19 mouse cellular contexts compared by ENCODE assay signal in genomic region chr13:33190486-33190885, GRCm38 (mm10). TPM values are rescaled to one million over a fixed set of nuclear protein-coding genes. Genes with fewer than 3 reads are reported as not detected.
"Had no signal": no experiment of that assay in that cellular context is flagged by ENCODE, and none has a peak within 500 bp of the region (broad histone marks: within the 10 kb centered on the region; RNA-seq: fewer than 3 reads in every experiment).

No protein-coding gene starts in this region.

RNA-seq across cellular contexts. Expression of gene Serpinb9d, which starts 2.3 kb away (rescaled TPM):
- total RNA-seq: gastrocnemius, adult 18-20 months; gastrocnemius, adult 8-10 months; gastrocnemius, postnatal 14 days; gastrocnemius, postnatal 36 days; heart, adult 2 months; heart, postnatal 14 days; heart, postnatal 36 days; hematopoietic stem cell, adult 5-6 weeks; hindbrain, postnatal 0 days; layer of hippocampus, adult 18-20 months; layer of hippocampus, adult 8-10 months; layer of hippocampus, postnatal 14 days; layer of hippocampus, postnatal 36 days; left cerebral cortex, adult 18-20 months; left cerebral cortex, adult 8-10 months; left cerebral cortex, postnatal 10 days; left cerebral cortex, postnatal 25 days; left cerebral cortex, postnatal 4 days; liver, adult 2 months had no signal

RNA-seq across cellular contexts. Expression of gene Serpinb9c, which starts 30.9 kb away (rescaled TPM):
- total RNA-seq: gastrocnemius, adult 18-20 months; gastrocnemius, adult 8-10 months; gastrocnemius, postnatal 14 days; gastrocnemius, postnatal 36 days; heart, adult 2 months; heart, postnatal 14 days; heart, postnatal 36 days; hematopoietic stem cell, adult 5-6 weeks; hindbrain, postnatal 0 days; layer of hippocampus, adult 18-20 months; layer of hippocampus, adult 8-10 months; layer of hippocampus, postnatal 14 days; layer of hippocampus, postnatal 36 days; left cerebral cortex, adult 18-20 months; left cerebral cortex, adult 8-10 months; left cerebral cortex, postnatal 10 days; left cerebral cortex, postnatal 25 days; left cerebral cortex, postnatal 4 days; liver, adult 2 months had no signal

RNA-seq across cellular contexts. Expression of gene Serpinb9e, which starts 58.9 kb away (rescaled TPM):
- total RNA-seq: gastrocnemius, adult 18-20 months; gastrocnemius, adult 8-10 months; gastrocnemius, postnatal 14 days; gastrocnemius, postnatal 36 days; heart, adult 2 months; heart, postnatal 14 days; heart, postnatal 36 days; hematopoietic stem cell, adult 5-6 weeks; hindbrain, postnatal 0 days; layer of hippocampus, adult 18-20 months; layer of hippocampus, adult 8-10 months; layer of hippocampus, postnatal 14 days; layer of hippocampus, postnatal 36 days; left cerebral cortex, adult 18-20 months; left cerebral cortex, adult 8-10 months; left cerebral cortex, postnatal 10 days; left cerebral cortex, postnatal 25 days; left cerebral cortex, postnatal 4 days; liver, adult 2 months had no signal
